Mouse (Mus musculus): ENCODE measurements at regions not wholly inside any gene's neighbourhood (a gene's known extent, or its start where the extent isn't known, plus 50 kb on each side); places are given as distances from the start of the nearest gene placed in this dataset.

GRCm38 (mm10) chr12:118488038-118488437 is 186.8 kb upstream of the Sp4 start:
- H3K4me2 ChIP-seq (ENCODE audit: low read length): no peak overlapping the region

GRCm38 (mm10) chr12:118486434-118486833 is 185.2 kb upstream of the Sp4 start:
- 88% methylated on average over 6 of the region's 6 CpGs for WGBS
- no peak overlapping the region for H3K4me2 ChIP-seq (ENCODE audit: low read length)
- H3K4me1 ChIP-seq (ENCODE audit: control insufficient read depth in 2 of 2, insufficient read depth in 2 of 2, low read length in 2 of 2): no peaks in the 10 kb centered on the region

More at GRCm38 (mm10) chr12:118488038-118488437, 186.8 kb upstream of the Sp4 start:
- Histone ChIP-seq H3K36me3 (ENCODE audit: control insufficient read depth, insufficient read depth, low read length) (no peaks in the 10 kb centered on the region), H3K4me1 (ENCODE audit: control insufficient read depth in 2 of 2, insufficient read depth in 2 of 2, low read length in 2 of 2) (no peaks in the 10 kb centered on the region), H3K4me3 (ENCODE audit: control insufficient read depth in 1 of 2, insufficient read depth in 1 of 2, low read depth in 1 of 2, low read length in 2 of 2) (no peak overlapping the region), H3K27ac (replicated peaks in 1 of 2; ENCODE audit: control insufficient read depth in 1 of 2, insufficient read depth in 1 of 2, low read depth in 2 of 2, low read length in 2 of 2) (peak overlapping the region in 1 of 2 experiments; percentile 27; a peak in 1 of 4 replicates), H3K9me3 (ENCODE audit: control insufficient read depth, low read length) (0 out of 2 replicates have a peak, but pooled peaks cover 3% of the 10 kb centered on the region), H3K9ac (ENCODE audit: low read length) (no peak overlapping the region), H3K27me3 (ENCODE audit: control insufficient read depth, insufficient read depth, low read length) (no peaks in the 10 kb centered on the region)
- no peak for ATAC-seq (ENCODE audit: insufficient number of reproducible peaks, insufficient read depth, low FRiP score, low read depth)
- WGBS: 69% methylated on average over 5 of the region's 5 CpGs

GRCm38 (mm10) chr12:118481347-118481746 is 180.1 kb upstream of the Sp4 start:
- Histone ChIP-seq H3K4me2 (ENCODE audit: low read length) (no peak overlapping the region), H3K27ac (replicated peaks in 1 of 2; ENCODE audit: control insufficient read depth in 1 of 2, insufficient read depth in 1 of 2, low read depth in 2 of 2, low read length in 2 of 2) (no peak overlapping the region), H3K36me3 (ENCODE audit: control insufficient read depth, insufficient read depth, low read length) (no peaks in the 10 kb centered on the region), H3K27me3 (ENCODE audit: control insufficient read depth, insufficient read depth, low read length) (no peaks in the 10 kb centered on the region), H3K9me3 (ENCODE audit: control insufficient read depth, low read length) (no peaks in the 10 kb centered on the region), H3K4me1 (ENCODE audit: control insufficient read depth in 2 of 2, insufficient read depth in 2 of 2, low read length in 2 of 2) (no peaks in the 10 kb centered on the region), H3K9ac (ENCODE audit: low read length) (no peak overlapping the region), H3K4me3 (ENCODE audit: control insufficient read depth in 1 of 2, insufficient read depth in 1 of 2, low read depth in 1 of 2, low read length in 2 of 2) (no peak overlapping the region)
- no peak for ATAC-seq (ENCODE audit: insufficient number of reproducible peaks, insufficient read depth, low FRiP score, low read depth)
- WGBS: 58% methylated on average over 2 of the region's 2 CpGs

More at GRCm38 (mm10) chr12:118486434-118486833, 185.2 kb upstream of the Sp4 start:
- Histone ChIP-seq H3K27ac (replicated peaks in 1 of 2; ENCODE audit: control insufficient read depth in 1 of 2, insufficient read depth in 1 of 2, low read depth in 2 of 2, low read length in 2 of 2) (no peak overlapping the region), H3K9ac (ENCODE audit: low read length) (no peak overlapping the region), H3K9me3 (ENCODE audit: control insufficient read depth, low read length) (0 out of 2 replicates have a peak, but pooled peaks cover 3% of the 10 kb centered on the region), H3K4me3 (ENCODE audit: control insufficient read depth in 1 of 2, insufficient read depth in 1 of 2, low read depth in 1 of 2, low read length in 2 of 2) (no peak overlapping the region), H3K27me3 (ENCODE audit: control insufficient read depth, insufficient read depth, low read length) (no peaks in the 10 kb centered on the region), H3K36me3 (ENCODE audit: control insufficient read depth, insufficient read depth, low read length) (no peaks in the 10 kb centered on the region)
- ATAC-seq (ENCODE audit: insufficient number of reproducible peaks, insufficient read depth, low FRiP score, low read depth): no peak

- WGBS: 82% methylated on average over 3 of the region's 3 CpGs
- Histone ChIP-seq H3K27ac (replicated peaks in 1 of 2; ENCODE audit: control insufficient read depth in 1 of 2, insufficient read depth in 1 of 2, low read depth in 2 of 2, low read length in 2 of 2) (no peak overlapping the region), H3K27me3 (ENCODE audit: control insufficient read depth, insufficient read depth, low read length) (no peaks in the 10 kb centered on the region), H3K36me3 (ENCODE audit: control insufficient read depth, insufficient read depth, low read length) (no peaks in the 10 kb centered on the region), H3K9ac (ENCODE audit: low read length) (no peak overlapping the region), H3K4me3 (ENCODE audit: control insufficient read depth in 1 of 2, insufficient read depth in 1 of 2, low read depth in 1 of 2, low read length in 2 of 2) (no peak overlapping the region), H3K4me1 (ENCODE audit: control insufficient read depth in 2 of 2, insufficient read depth in 2 of 2, low read length in 2 of 2) (no peaks in the 10 kb centered on the region), H3K4me2 (ENCODE audit: low read length) (no peak overlapping the region), H3K9me3 (ENCODE audit: control insufficient read depth, low read length) (no peaks in the 10 kb centered on the region)
- ATAC-seq (ENCODE audit: insufficient number of reproducible peaks, insufficient read depth, low FRiP score, low read depth): no peak
Measured at GRCm38 (mm10) chr12:118474732-118475131, 173.5 kb upstream of the Sp4 start.

- no peak for ATAC-seq (ENCODE audit: insufficient number of reproducible peaks, insufficient read depth, low FRiP score, low read depth)
- no peak overlapping the region for H3K9ac ChIP-seq (ENCODE audit: low read length)
- H3K4me1 ChIP-seq (ENCODE audit: control insufficient read depth in 2 of 2, insufficient read depth in 2 of 2, low read length in 2 of 2): no peaks in the 10 kb centered on the region
- H3K27ac ChIP-seq (replicated peaks in 1 of 2; ENCODE audit: control insufficient read depth in 1 of 2, insufficient read depth in 1 of 2, low read depth in 2 of 2, low read length in 2 of 2): no peak overlapping the region
- H3K9me3 ChIP-seq (ENCODE audit: control insufficient read depth, low read length): 0 out of 2 replicates have a peak, but pooled peaks cover 2% of the 10 kb centered on the region
- 68% methylated on average over 3 of the region's 3 CpGs for WGBS
- H3K36me3 ChIP-seq (ENCODE audit: control insufficient read depth, insufficient read depth, low read length): no peaks in the 10 kb centered on the region
- no peak overlapping the region for H3K4me2 ChIP-seq (ENCODE audit: low read length)
- H3K27me3 ChIP-seq (ENCODE audit: control insufficient read depth, insufficient read depth, low read length): 0 out of 2 replicates have a peak, but pooled peaks cover 7% of the 10 kb centered on the region
- H3K4me3 ChIP-seq (ENCODE audit: control insufficient read depth in 1 of 2, insufficient read depth in 1 of 2, low read depth in 1 of 2, low read length in 2 of 2): no peak overlapping the region
Measured at GRCm38 (mm10) chr12:118466837-118467236, 165.6 kb upstream of the Sp4 start.

- peak overlapping the region; percentile 63 for H3K4me2 ChIP-seq (ENCODE audit: low read length)
- H3K4me1 ChIP-seq (ENCODE audit: control insufficient read depth in 2 of 2, insufficient read depth in 2 of 2, low read length in 2 of 2): no peaks in the 10 kb centered on the region
- H3K9me3 ChIP-seq (ENCODE audit: control insufficient read depth, low read length): no peaks in the 10 kb centered on the region
- peaks cover 35% of the 10 kb centered on the region for H3K27me3 ChIP-seq (ENCODE audit: control insufficient read depth, insufficient read depth, low read length)
- peak overlapping the region; percentile 38; the same call in 1 of the 2 replicates for H3K9ac ChIP-seq (ENCODE audit: low read length)
- ATAC-seq (ENCODE audit: insufficient number of reproducible peaks, insufficient read depth, low FRiP score, low read depth): no peak
- no peaks in the 10 kb centered on the region for H3K36me3 ChIP-seq (ENCODE audit: control insufficient read depth, insufficient read depth, low read length)
- H3K4me3 ChIP-seq (ENCODE audit: control insufficient read depth in 1 of 2, insufficient read depth in 1 of 2, low read depth in 1 of 2, low read length in 2 of 2): peak overlapping the region in 1 of 2 experiments; percentile 24; a peak in 2 of 4 replicates
- H3K27ac ChIP-seq (replicated peaks in 1 of 2; ENCODE audit: control insufficient read depth in 1 of 2, insufficient read depth in 1 of 2, low read depth in 2 of 2, low read length in 2 of 2): no peak overlapping the region
- 10% methylated on average over 36 of the region's 36 CpGs for WGBS
Measured at GRCm38 (mm10) chr12:118457493-118458408, 156.5 kb upstream of the Sp4 start.

- WGBS: 26% methylated on average over 1 of the region's 1 CpGs
- H3K9ac ChIP-seq (ENCODE audit: low read length): no peak overlapping the region
- no peak overlapping the region for H3K4me3 ChIP-seq (ENCODE audit: control insufficient read depth in 1 of 2, insufficient read depth in 1 of 2, low read depth in 1 of 2, low read length in 2 of 2)
- no peaks in the 10 kb centered on the region for H3K9me3 ChIP-seq (ENCODE audit: control insufficient read depth, low read length)
- no peaks in the 10 kb centered on the region for H3K4me1 ChIP-seq (ENCODE audit: control insufficient read depth in 2 of 2, insufficient read depth in 2 of 2, low read length in 2 of 2)
- ATAC-seq (ENCODE audit: insufficient number of reproducible peaks, insufficient read depth, low FRiP score, low read depth): no peak
- no peak overlapping the region for H3K27ac ChIP-seq (replicated peaks in 1 of 2; ENCODE audit: control insufficient read depth in 1 of 2, insufficient read depth in 1 of 2, low read depth in 2 of 2, low read length in 2 of 2)
- H3K36me3 ChIP-seq (ENCODE audit: control insufficient read depth, insufficient read depth, low read length): no peaks in the 10 kb centered on the region
- peaks cover 32% of the 10 kb centered on the region for H3K27me3 ChIP-seq (ENCODE audit: control insufficient read depth, insufficient read depth, low read length)
- H3K4me2 ChIP-seq (ENCODE audit: low read length): no peak overlapping the region
Measured at GRCm38 (mm10) chr12:118455609-118456008, 154.4 kb upstream of the Sp4 start.
